Mouse (Mus musculus): ENCODE data around the gene Chia1. TPM values are rescaled to one million over a fixed set of nuclear protein-coding genes. Genes with fewer than 3 reads are reported as not detected.
"Not testable (repeated sequence)": the region's sequence is repeated elsewhere in the genome, so short reads cannot be mapped to it uniquely, and the experiment has no call there.

Chia1 gene
- polyA plus RNA-seq, 1 experiment = not detected

DNA sequence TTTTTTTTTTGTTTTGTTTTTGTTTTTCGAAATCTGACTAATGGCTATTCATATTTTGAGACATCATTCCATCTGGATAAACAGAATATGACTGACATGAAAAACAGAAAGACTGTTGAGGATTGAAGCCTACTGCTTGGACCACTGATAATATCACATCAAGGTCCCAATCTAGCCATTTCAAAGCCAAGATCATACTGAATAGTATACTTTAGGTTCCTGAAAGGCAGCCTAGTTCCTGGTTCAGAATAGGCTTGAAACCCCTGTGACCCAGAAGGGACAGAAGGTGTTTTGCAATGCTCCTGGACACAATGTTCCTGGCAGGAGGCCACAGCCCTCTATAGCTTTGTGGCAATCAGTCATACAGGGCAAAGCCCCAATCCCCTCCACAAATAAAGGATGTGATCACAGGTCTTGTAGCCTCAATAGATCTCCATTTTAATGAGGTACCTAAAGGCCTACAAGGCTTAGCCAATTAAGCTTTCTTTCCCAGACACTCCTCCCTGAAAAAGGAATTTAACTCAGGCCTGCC, 57.6 kb downstream of the Chia1 start:
- TF ChIP-seq TAL1 (IDR thresholded peaks at IDR 0.05; ENCODE audit: low read length) = no peak
- TF ChIP-seq GATA1 (IDR thresholded peaks at IDR 0.05; ENCODE audit: low read length) = no peak
- H3K4me3 ChIP-seq (replicated peaks) = no peak overlapping the region
- H3K36me3 ChIP-seq (ENCODE audit: control insufficient read depth) = no peaks in the 10 kb centered on the region
- H3K4me1 ChIP-seq (ENCODE audit: control insufficient read depth) = no peaks in the 10 kb centered on the region
- no peaks in the 10 kb centered on the region for H3K27me3 ChIP-seq (ENCODE audit: control insufficient read depth)
- peaks cover 3% of the 10 kb centered on the region; the same call in 1 of the 2 replicates for H3K9me3 ChIP-seq (ENCODE audit: control insufficient read depth, low read length)

DNA sequence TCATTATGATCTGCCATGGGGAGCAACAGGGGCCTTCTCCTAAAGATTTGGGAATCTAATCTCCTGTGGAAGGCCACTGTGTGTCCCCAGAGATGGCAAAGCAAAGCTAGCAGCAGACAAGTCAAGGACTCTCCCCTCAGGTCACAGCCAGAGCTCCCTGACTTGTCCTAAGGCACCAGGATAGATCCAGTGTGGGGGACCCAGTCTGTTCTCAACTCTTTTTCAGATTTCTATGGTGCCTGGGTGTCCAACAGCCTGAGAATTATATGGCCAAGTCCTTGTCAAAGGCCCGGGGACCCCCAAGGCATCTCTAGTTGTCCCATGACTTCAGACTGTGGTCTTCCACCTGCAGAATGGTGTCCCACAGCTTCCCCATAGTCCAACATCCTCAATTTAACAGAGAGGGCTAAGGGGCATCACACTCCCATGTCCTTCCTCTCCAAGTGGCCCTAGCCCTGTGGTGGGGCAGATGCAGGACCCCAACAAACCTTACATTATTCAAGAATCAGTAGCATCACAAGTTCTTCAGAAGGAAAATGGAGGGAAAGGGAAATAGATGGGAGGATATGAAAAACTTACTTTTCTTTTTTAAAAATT, 58.2 kb downstream of the Chia1 start:
- TF ChIP-seq TAL1 (IDR thresholded peaks at IDR 0.05; ENCODE audit: low read length) = no peak
- no peak for TF ChIP-seq GATA1 (IDR thresholded peaks at IDR 0.05; ENCODE audit: low read length)
- H3K36me3 ChIP-seq (ENCODE audit: control insufficient read depth) = no peaks in the 10 kb centered on the region
- H3K27me3 ChIP-seq (ENCODE audit: control insufficient read depth) = no peaks in the 10 kb centered on the region
- H3K4me3 ChIP-seq (replicated peaks) = no peak overlapping the region
- no peaks in the 10 kb centered on the region for H3K4me1 ChIP-seq (ENCODE audit: control insufficient read depth)
- H3K9me3 ChIP-seq (ENCODE audit: control insufficient read depth, low read length) = peaks cover 3% of the 10 kb centered on the region; the same call in 1 of the 2 replicates

DNA sequence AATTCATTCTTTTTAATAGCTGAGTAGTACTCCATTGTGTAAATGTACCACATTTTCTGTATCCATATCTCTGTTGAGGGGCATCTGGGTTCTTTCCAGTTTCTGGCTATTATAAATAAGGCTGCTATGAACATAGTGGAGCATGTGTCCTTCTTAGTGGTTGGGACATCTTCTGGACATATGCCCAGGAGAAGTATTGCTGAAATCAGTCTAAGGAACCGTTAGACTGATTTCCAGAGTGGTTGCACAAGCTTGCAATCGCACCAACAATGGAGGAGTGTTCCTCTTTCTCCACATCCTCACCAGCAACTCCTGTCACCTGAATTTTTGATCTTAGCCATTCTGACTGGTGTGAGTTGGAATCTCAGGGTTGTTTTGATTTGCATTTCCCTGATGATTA, 59.5 kb downstream of the Chia1 start:
- H3K9me3 ChIP-seq (ENCODE audit: control insufficient read depth, low read length); H3K4me3 ChIP-seq (replicated peaks); H3K27me3 ChIP-seq (ENCODE audit: control insufficient read depth); H3K36me3 ChIP-seq (ENCODE audit: control insufficient read depth); H3K4me1 ChIP-seq (ENCODE audit: control insufficient read depth): not testable (repeated sequence)

DNA sequence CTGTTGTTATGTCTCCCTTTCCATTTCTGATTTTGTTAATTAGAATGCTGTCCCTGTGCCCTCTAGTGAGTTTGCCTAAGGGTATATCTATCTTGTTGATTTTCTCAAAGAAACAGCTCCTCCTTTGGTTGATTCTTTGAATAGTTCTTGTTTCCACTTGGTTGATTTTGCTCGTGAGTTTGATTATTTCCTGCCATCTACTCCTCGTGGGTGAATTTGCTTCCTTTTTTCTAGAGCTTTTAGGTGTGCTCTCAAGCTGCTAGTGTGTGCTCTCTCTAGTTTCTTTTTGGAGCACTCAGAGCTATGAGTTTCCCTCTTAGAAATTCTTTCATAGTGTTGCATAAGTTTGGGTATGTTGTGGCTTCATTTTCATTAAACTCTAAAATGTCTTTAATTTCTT, 61.9 kb downstream of the Chia1 start:
- not testable (repeated sequence) for H3K27me3 ChIP-seq (ENCODE audit: control insufficient read depth); H3K4me3 ChIP-seq (replicated peaks); H3K36me3 ChIP-seq (ENCODE audit: control insufficient read depth); H3K4me1 ChIP-seq (ENCODE audit: control insufficient read depth)
- peaks cover 11% of the 10 kb centered on the region for H3K9me3 ChIP-seq (ENCODE audit: control insufficient read depth, low read length)

DNA sequence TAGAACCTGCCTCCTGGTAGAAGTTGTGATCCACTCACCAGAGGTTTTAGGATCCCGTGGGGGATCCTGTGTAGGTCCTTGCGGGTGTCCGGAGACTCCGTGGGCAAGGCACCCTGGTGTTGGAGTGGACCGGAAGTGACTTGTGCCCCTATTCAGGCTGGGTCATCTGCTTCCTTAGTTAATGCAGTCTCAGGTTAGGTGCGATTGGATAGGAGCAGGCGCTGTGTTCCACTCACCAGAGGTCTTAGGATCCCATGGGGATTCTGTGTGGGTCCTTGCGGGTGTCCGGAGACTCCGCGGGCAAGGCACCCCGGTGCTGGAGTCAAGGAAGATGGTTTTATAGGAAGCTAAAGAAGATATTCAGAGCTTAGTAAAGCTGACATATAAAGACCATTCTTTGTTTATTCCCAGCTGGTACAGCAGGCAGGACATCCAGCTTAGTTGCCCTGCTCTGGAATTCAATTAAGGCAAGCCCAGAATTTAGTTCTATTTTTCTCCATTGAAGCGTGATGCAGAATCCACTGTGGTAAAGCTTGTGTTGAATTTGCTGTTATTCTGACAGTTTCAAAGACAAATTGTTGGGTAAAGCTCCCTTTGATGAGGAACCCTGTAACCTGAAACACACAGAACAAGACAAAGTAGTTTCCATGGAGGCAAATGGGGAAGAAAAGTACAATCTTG, 64.6 kb downstream of the Chia1 start:
- Histone ChIP-seq H3K27me3 (ENCODE audit: control insufficient read depth) (no peaks in the 10 kb centered on the region), H3K4me1 (ENCODE audit: control insufficient read depth) (no peaks in the 10 kb centered on the region), H3K9me3 (ENCODE audit: control insufficient read depth, low read length) (peaks cover 11% of the 10 kb centered on the region), H3K4me3 (replicated peaks) (no peak overlapping the region), H3K36me3 (ENCODE audit: control insufficient read depth) (no peaks in the 10 kb centered on the region)
- TF ChIP-seq TAL1 (IDR thresholded peaks at IDR 0.05; ENCODE audit: low read length) (no peak), GATA1 (IDR thresholded peaks at IDR 0.05; ENCODE audit: low read length) (no peak)

Other genes starting within 250 kb of the Chia1 start
- not detected in 2 replicates for gene Adora3, start 242.4 kb upstream of the Chia1 start, polyA plus RNA-seq (2012)
- gene Tmigd3, start 242.3 kb upstream of the Chia1 start, polyA plus RNA-seq (2012) = not detected in 2 replicates
- gene I830077J02Rik, start 180.6 kb upstream of the Chia1 start, polyA plus RNA-seq (2012) = 0.01 TPM in 1 of 2 replicates, not detected in the other
- gene Wdr77, start 153.9 kb upstream of the Chia1 start, polyA plus RNA-seq (2012) = 1.0 and 1.1 TPM in 2 replicates
- 23.2 and 25.2 TPM in 2 replicates for gene Atp5f1, start 153.1 kb upstream of the Chia1 start, polyA plus RNA-seq (2012)
- gene Ovgp1, start 139.5 kb upstream of the Chia1 start, polyA plus RNA-seq (2012) = not detected in 2 replicates
- not detected in 2 replicates for gene Pifo, start 98.6 kb upstream of the Chia1 start, polyA plus RNA-seq (2012)
- not detected in 2 replicates for gene Chil5, start 80.4 kb upstream of the Chia1 start, polyA plus RNA-seq (2012)
- gene Chil3, start 54.3 kb downstream of the Chia1 start, polyA plus RNA-seq (2012) = not detected in 2 replicates
- gene Chil4, start 106.3 kb downstream of the Chia1 start, polyA plus RNA-seq (2012) = not detected in 2 replicates

Data from erythroblast, embryonic 14.5 days (primary cell).